Mouse (Mus musculus) T-helper 2 cell (primary cell): ENCODE measurements around the gene Dpp7.

Experiments used
- in situ Hi-C: fragments of 300-600 bp; cut with MboI, MseI; formaldehyde crosslinking; loops from one replicate; pipeline ENCODE4 v1.15.1; 2025; ENCODE audit warnings: high pct_unique_total_duplicates

Gene Dpp7

GRCm38 (mm10) chr2:25356208-25357079 lies at the start of gene Dpp7:
Gene Dpp7 (minus strand): TSS chr2:25356359.
- in situ Hi-C loops = no loop called here

- in situ Hi-C loops = no loop called here
Measured at GRCm38 (mm10) chr2:25403994-25404393, 47.8 kb upstream of the Dpp7 start.

GRCm38 (mm10) chr2:25402972-25403601 lies 46.9 kb upstream of the Dpp7 start:
- in situ Hi-C loops = no loop called here

DNA sequence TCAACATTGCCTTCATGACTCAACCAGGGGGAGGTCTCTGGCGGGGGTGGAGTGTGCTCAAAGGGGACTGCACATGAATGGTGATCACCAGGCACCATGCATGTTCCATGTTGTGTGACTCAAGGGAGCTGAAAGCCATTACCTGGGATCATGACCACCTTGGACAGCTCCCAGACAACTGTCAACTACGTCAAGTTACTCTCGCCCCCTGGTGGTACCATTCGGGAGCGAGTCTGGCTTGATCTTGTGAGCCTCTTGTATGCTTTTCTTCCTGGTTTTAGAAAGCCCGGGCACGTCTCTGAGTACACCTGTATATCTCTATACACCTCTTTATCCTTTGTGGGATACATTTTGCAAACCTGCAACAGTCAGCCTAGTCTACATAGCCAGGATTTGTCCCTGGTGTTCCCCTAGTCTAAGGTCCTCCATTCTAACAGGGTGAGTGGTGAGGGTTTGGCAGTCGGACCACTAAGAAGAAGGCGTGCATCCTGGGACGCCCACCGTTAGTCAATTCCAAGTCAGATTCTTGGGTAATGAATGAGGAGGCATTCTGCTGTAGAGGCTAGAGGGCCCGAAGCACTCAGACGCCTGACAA lies 46.3 kb upstream of the Dpp7 start:
- in situ Hi-C loops = no loop called here

DNA sequence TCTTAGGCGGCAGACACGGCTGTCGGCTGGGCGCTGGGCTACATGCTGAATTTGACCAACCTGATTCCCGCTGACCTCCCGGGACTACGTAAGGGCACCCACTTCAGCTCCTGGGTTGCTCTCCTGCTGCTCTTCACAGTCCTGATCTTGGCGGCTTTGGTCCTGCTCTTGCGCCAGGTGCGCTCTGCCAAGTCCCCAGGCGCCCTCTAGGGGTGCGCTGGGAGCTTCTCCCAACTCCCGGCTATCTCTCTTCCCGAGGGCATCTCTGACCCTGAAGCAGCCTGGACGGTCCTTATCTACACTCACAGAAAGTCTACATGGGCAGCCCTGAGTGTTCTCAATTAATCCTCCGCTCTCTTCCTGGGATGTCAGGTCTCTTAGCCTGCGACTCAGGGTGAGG lies 44.6 kb upstream of the Dpp7 start:
- in situ Hi-C loops = no loop called here

GRCm38 (mm10) chr2:25400291-25400690 lies 44.1 kb upstream of the Dpp7 start:
- in situ Hi-C loops = no loop called here

DNA sequence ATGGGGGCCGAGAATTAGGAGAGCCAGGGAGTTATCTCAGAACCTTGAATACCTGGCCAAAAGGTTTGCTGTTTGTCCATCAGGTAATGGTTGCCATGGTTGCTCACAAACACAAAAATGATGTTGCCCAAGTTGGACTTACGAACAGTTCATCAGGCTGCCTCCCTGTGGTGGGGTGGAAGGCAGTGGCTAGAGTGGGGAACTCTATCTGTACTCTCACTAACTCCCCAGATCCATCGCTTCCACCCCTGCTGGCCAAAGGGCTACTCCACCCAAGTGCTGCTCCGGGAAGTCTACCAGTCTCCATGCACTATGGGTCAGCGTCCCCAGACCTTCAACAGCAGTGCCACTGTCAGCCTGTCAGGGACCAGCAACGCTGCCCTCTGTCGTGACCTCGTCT lies 42.9 kb upstream of the Dpp7 start, which contains the start of gene Npdc1:
Gene Npdc1 (plus strand): TSS at position 301 of the 400 bp plus-strand sequence.
- in situ Hi-C loops = no loop called here

DNA sequence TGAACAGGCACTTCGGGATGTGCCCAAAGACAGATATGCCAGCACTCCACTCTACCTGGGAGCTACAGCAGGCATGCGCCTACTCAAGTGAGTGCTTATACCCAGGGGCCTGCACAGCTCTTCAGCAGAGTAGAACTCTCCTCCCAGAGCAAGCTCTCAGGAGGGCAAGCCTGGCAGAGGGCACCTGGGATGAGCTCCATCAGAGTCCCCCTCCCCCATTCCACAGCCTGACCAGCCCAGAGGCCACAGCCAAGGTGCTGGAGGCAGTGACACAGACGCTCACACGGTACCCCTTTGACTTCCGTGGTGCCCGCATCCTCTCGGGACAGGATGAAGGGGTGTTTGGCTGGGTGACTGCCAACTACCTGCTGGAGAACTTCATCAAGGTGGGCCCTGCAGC lies 41.9 kb upstream of the Dpp7 start:
- in situ Hi-C loops = no loop called here

DNA sequence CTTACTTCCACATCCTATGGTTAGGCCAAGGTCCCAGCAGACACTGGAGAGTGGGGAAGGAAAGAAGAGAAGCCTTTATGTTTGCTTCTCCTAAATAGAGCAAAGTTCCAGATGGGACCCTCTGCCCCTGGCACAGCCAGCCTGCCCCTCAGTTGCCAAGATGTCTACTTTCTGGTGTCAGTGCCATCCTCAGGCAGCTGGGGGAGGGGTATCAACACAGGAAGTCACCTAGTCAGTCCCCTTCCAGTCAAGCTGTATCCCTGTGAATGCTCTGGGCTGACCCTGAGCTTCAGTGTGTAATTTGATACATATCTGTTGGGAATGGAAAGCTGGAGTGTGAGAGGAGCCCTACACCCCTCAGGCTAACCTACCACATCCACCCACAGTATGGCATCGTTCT lies 40.9 kb upstream of the Dpp7 start:
- in situ Hi-C loops = no loop called here

DNA sequence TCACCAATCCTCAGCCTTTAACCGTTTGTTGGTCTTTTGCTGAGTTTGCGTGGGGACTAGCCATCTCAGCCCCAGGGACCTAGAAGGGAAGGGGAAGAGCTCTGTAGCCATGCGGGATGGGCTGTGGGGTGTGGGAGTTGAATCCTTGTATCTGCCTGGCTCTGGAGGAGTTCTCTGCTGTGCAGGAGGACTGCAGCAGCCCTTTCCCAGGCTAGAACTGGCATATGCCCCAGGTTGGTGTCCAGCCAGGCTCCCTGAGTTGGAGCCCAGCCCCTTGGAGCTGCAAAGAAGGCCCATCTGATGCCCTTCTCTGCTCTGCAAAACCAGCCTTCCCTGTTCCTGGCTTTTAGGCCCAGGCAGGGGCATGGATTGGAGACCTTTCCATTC lies 40.4 kb upstream of the Dpp7 start:
- in situ Hi-C loops = no loop called here

DNA sequence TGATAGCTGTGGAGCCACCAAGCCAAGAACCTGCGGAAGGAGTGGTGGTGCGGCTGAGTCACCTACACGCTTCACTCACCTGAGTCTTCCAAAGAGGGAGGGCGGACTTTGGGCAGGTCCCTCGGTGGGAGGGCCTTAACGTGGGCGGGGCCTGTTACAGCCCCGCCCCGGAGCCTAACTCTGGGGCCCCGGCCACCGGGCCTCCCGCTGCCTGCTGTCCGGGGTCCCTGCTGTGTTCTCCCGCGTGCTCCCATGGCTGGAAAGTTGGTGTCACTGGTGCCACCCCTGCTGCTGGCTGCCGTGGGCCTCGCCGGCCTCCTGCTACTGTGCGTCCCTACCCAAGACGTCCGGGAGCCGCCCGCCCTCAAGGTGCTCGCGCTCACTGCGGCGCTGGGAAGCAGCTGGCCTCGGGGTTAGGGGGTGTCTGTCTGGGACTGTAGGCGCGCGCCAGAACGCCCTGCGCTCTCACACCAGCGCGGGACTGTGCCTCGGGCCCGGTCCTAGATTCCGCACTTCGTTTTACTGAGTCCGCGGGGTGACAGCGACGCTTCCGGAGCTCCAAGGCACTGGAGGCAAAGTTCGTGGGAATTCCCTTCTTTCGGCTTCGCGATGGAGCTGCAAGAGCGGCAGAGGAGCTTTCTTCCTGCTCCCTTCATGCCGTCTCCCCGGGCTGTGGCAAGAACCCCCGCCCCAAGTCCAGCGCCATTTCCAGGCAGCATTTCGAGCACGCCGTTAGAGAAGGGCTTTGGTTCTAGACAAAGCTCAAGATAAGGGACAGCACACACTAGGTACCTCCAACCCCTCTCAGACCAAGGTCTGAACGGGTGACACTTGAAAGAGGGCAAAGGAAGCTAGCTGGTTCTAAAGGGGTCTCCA lies 39.8 kb upstream of the Dpp7 start, which contains the start of gene Entpd2:
Gene Entpd2 (plus strand): TSS at position 154 of the 876 bp plus-strand sequence.
- in situ Hi-C loops = no loop called here

- in situ Hi-C loops = no loop called here
Measured at GRCm38 (mm10) chr2:25394281-25395221, 38.4 kb upstream of the Dpp7 start.

- in situ Hi-C loops = no loop called here
Measured at GRCm38 (mm10) chr2:25391266-25391665, 35.1 kb upstream of the Dpp7 start.

DNA sequence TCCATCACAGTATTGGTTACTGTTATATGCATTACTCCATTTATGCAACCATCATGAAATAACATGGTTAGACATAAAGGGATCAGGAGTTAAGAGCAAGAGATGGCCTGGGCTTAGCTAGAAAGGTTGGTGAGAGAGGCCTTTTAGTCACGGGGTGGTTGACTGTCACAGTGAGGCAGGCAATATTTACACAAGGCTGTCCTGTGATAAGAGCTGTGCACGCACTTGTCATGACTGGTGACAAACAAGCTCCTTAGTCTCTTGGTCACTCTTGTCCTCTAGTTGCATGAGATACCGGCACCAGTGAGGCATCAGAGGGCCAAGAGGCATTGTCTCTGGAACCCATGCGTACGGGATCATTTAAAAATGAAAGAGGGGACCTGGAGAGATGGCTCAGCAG lies 28.3 kb upstream of the Dpp7 start:
- in situ Hi-C loops = no loop called here

GRCm38 (mm10) chr2:25376589-25376988 lies 20.4 kb upstream of the Dpp7 start:
- in situ Hi-C loops = no loop called here

DNA sequence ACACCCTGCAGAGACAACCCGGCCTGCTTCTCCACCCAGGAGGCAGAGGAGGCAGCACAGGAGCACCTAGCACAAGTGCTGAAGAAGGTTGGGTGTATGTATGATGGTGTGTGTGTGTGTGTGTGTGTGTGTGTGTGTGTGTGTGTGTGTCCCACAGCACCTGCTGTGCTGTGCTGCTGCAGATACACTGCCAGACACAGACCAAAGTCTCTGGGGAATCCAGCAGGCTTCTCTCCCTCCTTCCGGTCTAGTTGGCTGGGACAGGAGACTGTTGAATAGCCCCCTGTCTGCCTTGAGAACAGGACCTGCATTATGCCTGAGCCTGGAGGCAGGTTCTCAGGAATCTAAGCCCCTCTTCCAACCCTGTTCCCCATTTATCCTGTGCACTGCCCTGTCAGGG lies 17.3 kb upstream of the Dpp7 start:
- in situ Hi-C loops = no loop called here

DNA sequence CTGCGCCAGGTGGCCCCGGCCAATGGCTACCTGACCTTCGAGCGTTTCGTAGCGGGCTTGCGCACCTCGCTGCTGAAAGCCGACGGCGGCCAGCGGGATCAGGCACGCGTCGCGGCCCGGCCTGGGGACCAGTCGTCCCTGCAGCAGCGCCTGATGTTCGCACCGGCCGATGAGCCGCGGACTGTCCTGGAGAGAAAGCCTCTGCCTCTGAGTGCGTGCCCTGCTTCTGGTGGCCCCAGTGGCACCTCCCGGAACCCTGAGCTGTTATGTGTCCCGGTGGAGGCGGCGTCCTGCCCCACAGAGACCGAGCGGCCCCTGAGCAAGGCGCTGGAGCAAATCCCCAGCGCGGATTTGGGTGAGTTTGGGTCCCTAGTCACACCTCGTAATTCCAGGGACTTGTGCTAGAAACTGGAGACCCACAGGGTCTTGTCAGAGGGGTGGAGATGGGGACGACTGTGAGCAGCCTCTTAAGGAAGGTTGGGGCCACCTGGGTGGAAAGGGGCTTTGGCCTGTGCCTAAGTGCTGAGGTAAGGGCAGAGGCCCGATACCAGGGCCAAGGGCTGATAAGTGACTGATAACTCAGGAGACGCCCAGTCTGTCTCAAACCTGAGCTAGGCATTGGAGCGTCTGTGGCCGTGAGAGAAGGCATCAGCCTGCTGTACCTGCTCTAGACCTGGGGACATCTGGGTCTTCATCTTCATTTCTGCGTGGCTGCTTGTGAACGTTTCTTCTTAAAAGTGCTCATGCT lies 16.7 kb upstream of the Dpp7 start:
- in situ Hi-C loops = no loop called here

DNA sequence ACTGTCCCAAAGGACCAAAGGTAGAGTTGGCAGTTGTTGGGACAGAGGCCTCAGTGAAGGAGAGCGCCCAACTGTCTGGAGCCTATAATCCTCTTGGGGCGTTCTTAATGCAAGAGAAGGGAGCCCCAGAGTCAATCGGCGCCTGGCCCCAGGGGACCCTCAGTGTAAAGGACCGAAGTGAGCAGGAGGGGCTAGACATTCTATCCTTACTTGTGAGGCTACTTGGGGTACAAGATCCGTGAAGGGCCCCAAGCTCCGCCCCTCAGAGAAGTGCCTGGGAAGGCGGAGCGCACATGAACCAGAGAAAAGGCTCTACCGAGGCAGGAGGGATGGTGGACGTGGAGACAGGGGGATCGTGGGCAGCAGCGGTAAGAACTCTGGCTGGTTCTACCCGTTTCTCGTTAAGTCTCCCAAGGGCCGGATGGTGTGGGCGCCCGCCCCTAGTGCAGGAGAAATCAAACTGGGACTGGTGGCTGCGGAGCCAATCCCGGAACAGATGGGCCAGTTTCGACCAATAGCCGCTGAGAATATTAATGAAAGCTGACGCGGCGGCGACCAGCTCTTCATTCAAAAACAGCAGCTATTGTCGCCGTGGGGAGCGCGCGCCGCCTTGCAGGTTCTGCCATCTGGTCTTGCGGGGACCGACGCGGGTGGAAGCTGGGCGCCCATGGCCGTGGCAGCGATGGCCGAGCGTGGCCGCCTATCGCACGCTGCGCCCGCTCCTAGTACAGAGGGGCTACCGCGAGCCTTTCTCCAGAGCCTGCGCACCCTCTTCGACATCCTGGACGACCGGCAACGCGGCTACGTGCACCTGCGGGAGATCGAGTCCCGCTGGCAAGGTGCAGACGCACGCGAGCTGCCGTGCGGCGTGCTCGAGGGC lies 15.8 kb upstream of the Dpp7 start, which contains the start of gene Sapcd2:
Gene Sapcd2 (plus strand): TSS at position 558 of the 880 bp plus-strand sequence.
- in situ Hi-C loops = no loop called here

GRCm38 (mm10) chr2:25369996-25370395 lies 13.8 kb upstream of the Dpp7 start:
- in situ Hi-C loops = loop anchor here (5.0 kb wide), 1 partner anchor 38 kb away; the partner anchor contains the start of gene Man1b1
